Mouse (Mus musculus) bone marrow macrophage, adult 2 months (primary cell): ENCODE measurements around the gene Eci1.

Experiments
- CTCF ChIP-seq: IDR thresholded peaks from 2 replicates; pipeline ENCODE4 v1.5.1; 2012; ENCODE audit warnings: low read depth, mild to moderate bottlenecking, low read length, moderate library complexity
- POLR2A ChIP-seq: IDR thresholded peaks from 2 replicates; pipeline ENCODE4 v1.6.1; 2012; ENCODE audit warnings: mild to moderate bottlenecking, low read depth, low read length, borderline replicate concordance

- TF ChIP-seq POLR2A (no peak), CTCF (no peak)
These were observed 49.8 kb downstream of the Eci1 start for GRCm38 (mm10) chr17:24476022-24476776.
